Mouse (Mus musculus) cortical plate, adult 2 months (tissue): Measurements from ENCODE around the gene H2-T22.

ENCODE experiments used
- CTCF ChIP-seq: fragments of 200-500 bp; IDR thresholded peaks from 2 replicates; pipeline ENCODE4 v1.5.1; 2011; ENCODE audit warnings: mild to moderate bottlenecking, control low read depth, low read length; ENCODE audit not compliant: insufficient read depth; ENCODE audit errors: extremely low read depth
- POLR2A ChIP-seq: fragments of 200-500 bp; IDR thresholded peaks from 2 replicates; pipeline ENCODE4 v1.6.1; 2011; ENCODE audit warnings: mild to moderate bottlenecking, low read length, control low read depth; ENCODE audit not compliant: insufficient read depth; ENCODE audit errors: extremely low read depth

GRCm38 (mm10) chr17:36043286-36043685 lies 739 bp upstream of the H2-T22 start:
- TF ChIP-seq CTCF (no peak), POLR2A (no peak)
